Mouse (Mus musculus) intestine, embryonic 16.5 days (tissue): ENCODE results near the gene Smtnl2. TPM values are rescaled to one million over a fixed set of nuclear protein-coding genes. Genes with fewer than 3 reads are reported as not detected.

Source experiments
- ATAC-seq: fragments of 200-750 bp; cut with Nextera tagmentation; 2 replicates; pipeline ENCODE4 v1.8.0; 2017; ENCODE audit warnings: moderate TSS enrichment, moderate library complexity
- H3K27ac ChIP-seq: fragments of 300-500 bp; sonication (generic); 2 replicates; pipeline ENCODE4 v1.5.1; 2014; ENCODE audit warnings: mild to moderate bottlenecking, low read length
- H3K27me3 ChIP-seq: fragments of 300-500 bp; sonication (generic); replicated peaks from 2 replicates; pipeline ENCODE4 v1.6.1; 2014; ENCODE audit warnings: low read length, control low read depth, mixed read lengths; ENCODE audit not compliant: control insufficient read depth, insufficient read depth
- H3K36me3 ChIP-seq: fragments of 300-500 bp; sonication (generic); 2 replicates; pipeline ENCODE4 v1.6.1; 2014; ENCODE audit warnings: low read length, control low read depth; ENCODE audit not compliant: control insufficient read depth, insufficient read depth
- H3K4me1 ChIP-seq: fragments of 300-500 bp; sonication (generic); 2 replicates; pipeline ENCODE4 v1.6.1; 2014; ENCODE audit warnings: low read length, control low read depth, mixed read lengths; ENCODE audit not compliant: control insufficient read depth, insufficient read depth
- H3K4me2 ChIP-seq: fragments of 300-500 bp; sonication (generic); 2 replicates; pipeline ENCODE4 v1.6.1; 2014; ENCODE audit warnings: low read depth, low read length, control low read depth
- H3K4me3 ChIP-seq: fragments of 300-500 bp; sonication (generic); 2 replicates; pipeline ENCODE4 v1.5.1; 2014; ENCODE audit warnings: mild to moderate bottlenecking, low read length
- H3K9ac ChIP-seq: fragments of 300-500 bp; sonication (generic); 2 replicates; pipeline ENCODE4 v1.6.1; 2014; ENCODE audit warnings: low read depth, low read length
- H3K9me3 ChIP-seq: fragments of 300-500 bp; sonication (generic); 2 replicates; pipeline ENCODE4 v1.6.1; 2016; ENCODE audit warnings: low read length, control low read depth; ENCODE audit not compliant: control insufficient read depth
- WGBS: fragments of 180-500 bp; shearing (Covaris S2); extraction: QIAGEN DNeasy Blood & Tissue Kit; methylation state at CpG from one replicate; pipeline ENCODE4 v1.1.7; 2014; 5-methylcytosine and 5-hydroxymethylcytosine counted together
- polyA plus RNA-seq: library from polyadenylated mRNA; unstranded; fragments of >200 nt; fragmentation: Nextera tagmentation; extraction: Ambion mirVana; gene quantifications from 2 replicates; pipeline ENCODE4 v1.2.1, GENCODE M21; 2015

Gene Smtnl2
- polyA plus RNA-seq, 1 experiment from 2014 or later = 28.9 TPM

DNA sequence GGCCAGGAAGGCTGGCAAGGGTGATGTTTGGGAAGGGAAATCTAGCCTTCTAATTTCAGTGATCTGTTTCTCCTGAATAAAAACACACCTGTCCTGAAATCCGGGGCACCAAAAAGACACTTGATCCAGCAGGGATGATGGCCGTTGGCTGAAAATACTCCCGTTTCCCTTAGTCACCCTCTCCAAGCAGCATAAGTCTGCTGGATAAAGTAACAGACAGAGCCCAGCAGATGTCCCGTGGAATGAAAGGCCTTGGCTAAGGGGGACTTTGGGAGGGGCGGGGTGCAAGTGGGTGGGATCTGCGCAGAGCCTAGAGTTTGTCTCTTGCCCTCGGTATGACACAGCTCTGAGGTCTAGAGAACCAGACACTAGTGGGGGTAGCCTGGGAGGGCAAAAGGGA lies 33.3 kb downstream of the Smtnl2 start:
- no peak overlapping the region for H3K4me3 ChIP-seq
- WGBS = 59% methylated on average over 7 of the region's 7 CpGs
- ATAC-seq = no peak

GRCm38 (mm10) chr11:72376562-72376961 lies 35.0 kb downstream of the Smtnl2 start:
- Histone ChIP-seq H3K4me3 (no peak overlapping the region), H3K4me2 (no peak overlapping the region), H3K27me3 (no peaks in the 10 kb centered on the region), H3K36me3 (no peaks in the 10 kb centered on the region), H3K9ac (no peak overlapping the region), H3K4me1 (no peaks in the 10 kb centered on the region), H3K9me3 (no peaks in the 10 kb centered on the region), H3K27ac (no peak overlapping the region)
- WGBS = 72% methylated on average over 2 of the region's 2 CpGs
- ATAC-seq = no peak

More for the DNA sequence above, 33.3 kb downstream of the Smtnl2 start:
- Histone ChIP-seq H3K27me3 (no peaks in the 10 kb centered on the region), H3K9ac (no peak overlapping the region), H3K4me1 (no peaks in the 10 kb centered on the region), H3K36me3 (no peaks in the 10 kb centered on the region), H3K4me2 (no peak overlapping the region), H3K27ac (no peak overlapping the region), H3K9me3 (no peaks in the 10 kb centered on the region)

DNA sequence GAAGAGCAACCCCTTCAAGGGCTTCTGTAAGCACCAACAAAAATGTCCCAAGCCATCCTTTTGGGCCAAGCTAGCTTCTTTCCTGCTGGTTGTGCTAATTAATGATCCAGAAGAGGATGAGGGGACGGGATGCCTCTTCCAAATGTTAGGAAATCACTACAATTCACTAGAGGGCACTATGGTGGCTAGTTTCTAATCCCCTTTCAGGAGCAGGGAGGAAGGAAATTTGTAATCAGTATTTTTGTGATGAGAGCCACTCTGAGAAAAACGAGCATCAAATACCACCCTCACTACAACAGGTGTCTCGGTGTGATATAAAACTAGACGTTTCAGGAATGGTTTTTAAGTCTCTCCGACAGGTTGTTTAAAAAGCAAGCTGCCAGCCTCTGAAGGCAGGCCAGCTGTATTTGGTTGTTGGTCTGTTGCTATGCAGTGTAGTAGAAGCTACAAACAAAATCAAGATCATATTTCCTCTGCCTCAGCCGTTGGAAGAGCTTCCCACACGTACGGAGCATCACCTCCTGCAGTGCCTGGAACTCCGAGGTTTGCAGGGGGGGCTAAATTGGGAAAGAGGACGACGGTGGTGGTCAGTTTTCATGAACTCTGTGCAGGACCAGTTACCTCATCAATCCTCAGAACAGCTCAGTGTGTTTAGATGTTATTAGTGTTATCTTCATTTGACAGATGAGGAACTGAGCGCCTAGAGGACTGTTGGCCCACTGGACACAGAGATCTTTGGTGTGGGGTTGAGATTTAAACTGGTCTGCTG lies 41.4 kb downstream of the Smtnl2 start:
- Histone ChIP-seq H3K4me2 (no peak overlapping the region), H3K36me3 (no peaks in the 10 kb centered on the region), H3K4me1 (peaks cover 3% of the 10 kb centered on the region; the same call in 1 of the 2 replicates), H3K9ac (no peak overlapping the region), H3K27ac (no peak overlapping the region), H3K27me3 (no peaks in the 10 kb centered on the region), H3K9me3 (no peaks in the 10 kb centered on the region), H3K4me3 (no peak overlapping the region)
- no peak for ATAC-seq
- 20% methylated on average over 12 of the region's 12 CpGs for WGBS

- Histone ChIP-seq H3K27ac (no peak overlapping the region), H3K4me3 (no peak overlapping the region), H3K4me1 (peaks cover 3% of the 10 kb centered on the region; the same call in 1 of the 2 replicates), H3K4me2 (no peak overlapping the region), H3K36me3 (no peaks in the 10 kb centered on the region), H3K9me3 (no peaks in the 10 kb centered on the region), H3K27me3 (no peaks in the 10 kb centered on the region), H3K9ac (no peak overlapping the region)
- no peak for ATAC-seq
- 64% methylated on average over 11 of the region's 11 CpGs for WGBS
These were observed 43.4 kb downstream of the Smtnl2 start for GRCm38 (mm10) chr11:72367934-72368674.

GRCm38 (mm10) chr11:72366126-72366525 lies 45.4 kb downstream of the Smtnl2 start:
- H3K9me3 ChIP-seq = no peaks in the 10 kb centered on the region
- H3K36me3 ChIP-seq = no peaks in the 10 kb centered on the region
- H3K4me1 ChIP-seq = peaks cover 6% of the 10 kb centered on the region; the same call in 1 of the 2 replicates
- no peak overlapping the region for H3K4me3 ChIP-seq
- H3K27me3 ChIP-seq = no peaks in the 10 kb centered on the region
- WGBS = 65% methylated on average over 9 of the region's 9 CpGs
- ATAC-seq = no peak
- H3K4me2 ChIP-seq = no peak overlapping the region
- no peak overlapping the region for H3K27ac ChIP-seq
- no peak overlapping the region for H3K9ac ChIP-seq

GRCm38 (mm10) chr11:72364526-72364925 lies 47.0 kb downstream of the Smtnl2 start:
- H3K9ac ChIP-seq = no peak overlapping the region
- ATAC-seq = no peak
- no peaks in the 10 kb centered on the region for H3K36me3 ChIP-seq
- H3K4me3 ChIP-seq = no peak overlapping the region
- no peak overlapping the region for H3K4me2 ChIP-seq
- 0 out of 2 replicates have a peak, but pooled peaks cover 3% of the 10 kb centered on the region for H3K4me1 ChIP-seq
- H3K27me3 ChIP-seq = no peaks in the 10 kb centered on the region
- H3K27ac ChIP-seq = no peak overlapping the region
- 92% methylated on average over 5 of the region's 5 CpGs for WGBS
- H3K9me3 ChIP-seq = no peaks in the 10 kb centered on the region

GRCm38 (mm10) chr11:72363523-72364240 lies 47.8 kb downstream of the Smtnl2 start:
- no peaks in the 10 kb centered on the region for H3K36me3 ChIP-seq
- H3K4me1 ChIP-seq = 0 out of 2 replicates have a peak, but pooled peaks cover 3% of the 10 kb centered on the region
- H3K4me2 ChIP-seq = no peak overlapping the region
- no peaks in the 10 kb centered on the region for H3K9me3 ChIP-seq
- WGBS = 71% methylated on average over 8 of the region's 8 CpGs
- no peak overlapping the region for H3K4me3 ChIP-seq
- ATAC-seq = no peak
- H3K27me3 ChIP-seq = no peaks in the 10 kb centered on the region
- H3K9ac ChIP-seq = no peak overlapping the region
- H3K27ac ChIP-seq = no peak overlapping the region

- no peaks in the 10 kb centered on the region for H3K9me3 ChIP-seq
- H3K9ac ChIP-seq = peak within 1 kb of the TSS; percentile 62
- H3K4me2 ChIP-seq = peak within 1 kb of the TSS; percentile 86
- H3K27ac ChIP-seq = no peak within 1 kb of the TSS
- 0 out of 2 replicates have a peak, but pooled peaks cover 3% of the 10 kb centered on the region for H3K4me1 ChIP-seq
- no peak for ATAC-seq
- H3K36me3 ChIP-seq = no peaks in the 10 kb centered on the region
- H3K4me3 ChIP-seq = peak within 1 kb of the TSS; percentile 51
- 28% methylated on average over 10 of the region's 10 CpGs for WGBS
- no peaks in the 10 kb centered on the region for H3K27me3 ChIP-seq
These were observed 49.2 kb downstream of the Smtnl2 start, which contains the start of gene Tekt1 for GRCm38 (mm10) chr11:72362347-72362741. Gene Tekt1 (minus strand): TSS chr11:72362442.
